Mouse (Mus musculus) kidney, postnatal 0 days (tissue): ENCODE results near the gene Tmem209. TPM values are rescaled to one million over a fixed set of nuclear protein-coding genes. Genes with fewer than 3 reads are reported as not detected.

Source experiments
- ATAC-seq: fragments of 200-750 bp; cut with Nextera tagmentation; replicated peaks from 2 replicates; pipeline ENCODE4 v1.8.0; 2017; ENCODE audit warnings: low read depth, moderate number of reproducible peaks, moderate TSS enrichment, moderate library complexity; ENCODE audit not compliant: low FRiP score
- DNase-seq: peaks from one replicate; pipeline ENCODE4 v3.0.0-alpha.2; 2016; ENCODE audit warnings: low spot score
- H3K27ac ChIP-seq: fragments of 300-500 bp; sonication (generic); 2 replicates; pipeline ENCODE4 v1.5.1; 2014; ENCODE audit warnings: mild to moderate bottlenecking
- H3K27me3 ChIP-seq: fragments of 300-500 bp; sonication (generic); 2 replicates; pipeline ENCODE4 v1.6.1; 2014; ENCODE audit warnings: low read length, mixed read lengths; ENCODE audit not compliant: insufficient read depth
- H3K36me3 ChIP-seq: fragments of 300-500 bp; sonication (generic); 2 replicates; pipeline ENCODE4 v1.6.1; 2014; ENCODE audit warnings: low read length, mixed read lengths; ENCODE audit not compliant: insufficient read depth
- H3K4me1 ChIP-seq: fragments of 300-500 bp; sonication (generic); replicated peaks from 2 replicates; pipeline ENCODE4 v1.6.1; 2014; ENCODE audit warnings: antibody characterized with exemption, low read length, mixed read lengths; ENCODE audit not compliant: insufficient read depth
- H3K4me2 ChIP-seq: fragments of 300-500 bp; sonication (generic); 2 replicates; pipeline ENCODE4 v1.6.1; 2014; ENCODE audit warnings: mild to moderate bottlenecking, low read length, moderate library complexity, mixed read lengths
- H3K4me3 ChIP-seq: fragments of 300-500 bp; sonication (generic); replicated peaks from 2 replicates; pipeline ENCODE4 v1.5.1; 2014; ENCODE audit warnings: low read depth, low read length
- H3K9ac ChIP-seq: fragments of 300-500 bp; sonication (generic); 2 replicates; pipeline ENCODE4 v1.6.1; 2014; ENCODE audit warnings: low read depth, low read length
- H3K9me3 ChIP-seq: fragments of 300-500 bp; sonication (generic); replicated peaks from 2 replicates; pipeline ENCODE4 v1.6.1; 2016; ENCODE audit warnings: low read length, inconsistent platforms, mixed read lengths
- CTCF ChIP-seq: IDR thresholded peaks from 2 replicates; pipeline ENCODE4 v1.5.1; 2016; ENCODE audit warnings: antibody characterized with exemption, low read depth, mild to moderate bottlenecking, moderate library complexity
- WGBS: fragments of 180-500 bp; shearing (Covaris S2); extraction: QIAGEN DNeasy Blood & Tissue Kit; methylation state at CpG from one replicate; pipeline ENCODE4 v1.1.7; 2014; 5-methylcytosine and 5-hydroxymethylcytosine counted together
- polyA plus RNA-seq: library from polyadenylated mRNA; unstranded; fragments of >200 nt; fragmentation: Nextera tagmentation; extraction: Ambion mirVana; gene quantifications from 2 replicates; pipeline ENCODE4 v1.2.1, GENCODE M21; 2015

The Tmem209 gene
- polyA plus RNA-seq, 1 experiment from 2014 or later, result 25.9 TPM

- no peaks in the 10 kb centered on the region for H3K27me3 ChIP-seq
- no peaks in the 10 kb centered on the region for H3K9me3 ChIP-seq
- H3K4me1 ChIP-seq, result peaks cover 21% of the 10 kb centered on the region
- DNase-seq, result peak; percentile 77
- ATAC-seq, result peak; percentile 71; the same call in 1 of the 2 replicates
- H3K36me3 ChIP-seq, result no peaks in the 10 kb centered on the region
- no peak for TF ChIP-seq CTCF
- peak overlapping the region; percentile 28 for H3K9ac ChIP-seq
- H3K27ac ChIP-seq, result peak overlapping the region; percentile 87
- WGBS, result 13% methylated on average over 17 of the region's 17 CpGs
- peak overlapping the region; percentile 16; the same call in 1 of the 2 replicates for H3K4me3 ChIP-seq
- peak overlapping the region; percentile 54 for H3K4me2 ChIP-seq
Measured at GRCm38 (mm10) chr6:30546571-30547273, 37.1 kb upstream of the Tmem209 start.

GRCm38 (mm10) chr6:30545689-30546088, 36.1 kb upstream of the Tmem209 start:
- Histone ChIP-seq H3K27ac (no peak overlapping the region), H3K9me3 (no peaks in the 10 kb centered on the region), H3K27me3 (no peaks in the 10 kb centered on the region), H3K36me3 (no peaks in the 10 kb centered on the region), H3K4me1 (peaks cover 21% of the 10 kb centered on the region), H3K4me2 (no peak overlapping the region), H3K4me3 (no peak overlapping the region), H3K9ac (no peak overlapping the region)
- ATAC-seq (no peak), DNase-seq (no peak)
- 45% methylated on average over 7 of the region's 7 CpGs for WGBS
- no peak for TF ChIP-seq CTCF

GRCm38 (mm10) chr6:30543851-30544250, 34.3 kb upstream of the Tmem209 start:
- peak overlapping the region; percentile 31; the same call in 1 of the 2 replicates for H3K4me2 ChIP-seq
- ATAC-seq, result no peak
- no peaks in the 10 kb centered on the region for H3K9me3 ChIP-seq
- H3K27me3 ChIP-seq, result no peaks in the 10 kb centered on the region
- H3K27ac ChIP-seq, result no peak overlapping the region; the same call in 1 of the 2 replicates
- no peak overlapping the region for H3K4me3 ChIP-seq
- no peak for DNase-seq
- WGBS, result 16% methylated on average over 8 of the region's 8 CpGs
- H3K4me1 ChIP-seq, result peaks cover 15% of the 10 kb centered on the region
- no peak for TF ChIP-seq CTCF
- H3K36me3 ChIP-seq, result no peaks in the 10 kb centered on the region
- H3K9ac ChIP-seq, result no peak overlapping the region

- no peaks in the 10 kb centered on the region for H3K36me3 ChIP-seq
- no peak for DNase-seq
- no peaks in the 10 kb centered on the region for H3K27me3 ChIP-seq
- H3K4me1 ChIP-seq, result peaks cover 15% of the 10 kb centered on the region
- no peak for TF ChIP-seq CTCF
- no peak overlapping the region for H3K4me2 ChIP-seq
- no peak overlapping the region for H3K9ac ChIP-seq
- no peaks in the 10 kb centered on the region for H3K9me3 ChIP-seq
- H3K27ac ChIP-seq, result peak overlapping the region; percentile 39
- ATAC-seq, result no peak
- H3K4me3 ChIP-seq, result no peak overlapping the region
- 45% methylated on average over 12 of the region's 12 CpGs for WGBS
Measured at GRCm38 (mm10) chr6:30543077-30543476, 33.5 kb upstream of the Tmem209 start.

- Histone ChIP-seq H3K9me3 (no peaks in the 10 kb centered on the region), H3K36me3 (no peaks in the 10 kb centered on the region), H3K4me3 (no peak overlapping the region), H3K4me2 (no peak overlapping the region), H3K27me3 (no peaks in the 10 kb centered on the region), H3K4me1 (peaks cover 15% of the 10 kb centered on the region), H3K9ac (no peak overlapping the region), H3K27ac (no peak overlapping the region)
- ATAC-seq, result no peak
- no peak for TF ChIP-seq CTCF
- WGBS, result 81% methylated on average over 6 of the region's 6 CpGs
- DNase-seq, result no peak
Measured at GRCm38 (mm10) chr6:30542277-30542676, 32.7 kb upstream of the Tmem209 start.

- DNase-seq (no peak), ATAC-seq (no peak)
- no peak within 1 kb of the TSS for H3K4me2 ChIP-seq
- H3K36me3 ChIP-seq, result no peaks in the 10 kb centered on the region
- H3K27ac ChIP-seq, result no peak within 1 kb of the TSS
- no peak within 1 kb of the TSS for H3K9ac ChIP-seq
- no peaks in the 10 kb centered on the region for H3K9me3 ChIP-seq
- H3K27me3 ChIP-seq, result no peaks in the 10 kb centered on the region
- 56% methylated on average over 11 of the region's 11 CpGs for WGBS
- TF ChIP-seq CTCF, result no peak
- no peak within 1 kb of the TSS for H3K4me3 ChIP-seq
- H3K4me1 ChIP-seq, result peaks cover 10% of the 10 kb centered on the region
Measured at GRCm38 (mm10) chr6:30541009-30541799, 31.6 kb upstream of the Tmem209 start, which contains the start of gene Cpa2. Cpa2 (plus strand) TSS chr6:30541582.
